Mouse (Mus musculus) kidney, adult 2 months (tissue): ENCODE measurements around the gene Zmiz1.

ENCODE experiments used
- CTCF ChIP-seq: fragments of 200-500 bp; conservative IDR thresholded peaks from 2 replicates; pipeline ENCODE4 v1.5.1; 2011; ENCODE audit warnings: low read depth, mild to moderate bottlenecking, control low read depth, low read length, moderate library complexity, mixed read lengths; ENCODE audit not compliant: insufficient read depth, insufficient read length
- POLR2A ChIP-seq: fragments of 200-500 bp; IDR thresholded peaks from one replicate; pipeline ENCODE4 v1.6.1; 2011; ENCODE audit warnings: low read depth, low read length, control low read depth

DNA sequence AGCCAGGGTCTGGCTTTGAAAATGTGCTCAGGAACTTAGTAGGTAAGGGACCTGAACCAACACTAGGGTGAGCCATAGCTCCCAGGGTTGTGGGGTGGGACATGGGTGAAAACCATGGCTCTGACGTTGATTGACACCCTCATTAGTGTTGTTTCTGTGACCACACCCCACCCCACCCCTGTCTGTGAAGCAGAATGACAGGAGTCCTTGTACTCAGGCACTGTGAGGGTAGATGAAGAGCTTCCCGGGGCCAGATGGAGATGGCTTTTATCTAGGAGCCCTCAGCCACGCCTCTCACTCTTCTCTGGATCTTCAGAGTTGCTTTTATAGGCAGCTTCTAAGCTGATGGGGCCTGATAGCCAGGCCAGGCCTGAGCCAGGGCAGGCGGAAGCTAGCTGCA lies 63.4 kb downstream of the Zmiz1 start:
- TF ChIP-seq CTCF (no peak), POLR2A (no peak)
